Comparison of ENCODE assay signal across 13 mouse cellular contexts in the genomic region with DNA sequence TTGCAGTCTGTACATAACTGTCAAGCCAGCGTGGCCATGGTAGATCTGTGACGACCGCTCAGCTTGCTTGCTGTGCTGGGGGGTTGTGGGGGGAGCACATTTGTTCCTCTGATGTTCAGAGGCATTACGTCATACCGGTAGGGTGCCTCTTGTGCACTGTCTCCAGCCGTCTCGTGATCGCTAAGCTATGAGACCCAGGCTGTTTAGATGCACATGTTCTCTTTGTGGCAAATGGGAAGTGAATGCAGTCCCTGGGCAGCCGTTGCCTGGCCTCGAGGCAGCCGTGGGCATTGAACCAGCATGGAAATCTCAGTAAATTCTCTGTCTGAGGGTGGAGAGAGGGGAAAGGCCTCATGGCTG. TPM values are rescaled to one million over a fixed set of nuclear protein-coding genes. Genes with fewer than 3 reads are reported as not detected.
DNase-seq lines count a peak whose midpoint lies in the region; ATAC-seq lines count a peak whose summit lies in the region.
"Had no signal": no experiment of that assay in that cellular context is flagged by ENCODE, and none has a peak within 500 bp of the region (broad histone marks: within the 10 kb centered on the region; RNA-seq: fewer than 3 reads in every experiment).

No protein-coding gene starts in this region.

- no peaks in the 10 kb centered on the region for H3K9me3 ChIP-seq in heart, embryonic 12.5 days (replicated peaks)
- no peaks in the 10 kb centered on the region for H3K9me3 ChIP-seq in neural tube, embryonic 13.5 days
- no peaks in the 10 kb centered on the region for H3K9me3 ChIP-seq in neural tube, embryonic 15.5 days (replicated peaks)
- H3K9me3 ChIP-seq: lung, embryonic 15.5 days had no signal

- H3K9ac ChIP-seq in heart, embryonic 12.5 days = peak overlapping the region; percentile 22; the same call in 1 of the 2 replicates
- H3K9ac ChIP-seq in neural tube, embryonic 13.5 days = 0 out of 2 replicates have a peak overlapping the region, but pooled peaks have one; percentile 22
- no peak overlapping the region for H3K9ac ChIP-seq in neural tube, embryonic 15.5 days (replicated peaks)
- H3K9ac ChIP-seq: lung, embryonic 15.5 days had no signal

- peaks cover 62% of the 10 kb centered on the region for H3K4me1 ChIP-seq in heart, embryonic 12.5 days (replicated peaks)
- H3K4me1 ChIP-seq in neural tube, embryonic 13.5 days (replicated peaks) = peaks cover 65% of the 10 kb centered on the region
- peaks cover 31% of the 10 kb centered on the region for H3K4me1 ChIP-seq in neural tube, embryonic 15.5 days

- no peak for DNase-seq in heart, adult 9 months (ENCODE audit: low spot score in 2 of 2)
- DNase-seq in thymus, postnatal 14 days = peak; percentile 73
- no peak for DNase-seq in cerebellum, postnatal 25 days
- DNase-seq in frontal cortex, postnatal 14 days (ENCODE audit: low spot score in 2 of 2) = no peak
- DNase-seq: adrenal gland, adult 2 months; cerebellum, postnatal 36 days; kidney, adult 18-20 months had no signal

- no peak overlapping the region for H3K4me3 ChIP-seq in heart, embryonic 12.5 days
- H3K4me3 ChIP-seq in neural tube, embryonic 13.5 days = no peak overlapping the region
- H3K4me3 ChIP-seq in neural tube, embryonic 15.5 days (replicated peaks) = no peak overlapping the region
- H3K4me3 ChIP-seq: left cerebral cortex, adult 2 months; lung, embryonic 15.5 days had no signal

- no peaks in the 10 kb centered on the region for H3K27me3 ChIP-seq in heart, embryonic 12.5 days (replicated peaks)
- H3K27me3 ChIP-seq in neural tube, embryonic 13.5 days = no peaks in the 10 kb centered on the region
- H3K27me3 ChIP-seq in neural tube, embryonic 15.5 days (replicated peaks) = no peaks in the 10 kb centered on the region
- H3K27me3 ChIP-seq: lung, embryonic 15.5 days had no signal

- H3K27ac ChIP-seq in heart, embryonic 12.5 days (ENCODE audit: poor library complexity, severe bottlenecking) = peak overlapping the region; percentile 37; the same call in 1 of the 2 replicates
- peak overlapping the region; percentile 50 for H3K27ac ChIP-seq in neural tube, embryonic 13.5 days (replicated peaks)
- no peak overlapping the region for H3K27ac ChIP-seq in neural tube, embryonic 15.5 days (replicated peaks)
- H3K27ac ChIP-seq: left cerebral cortex, adult 2 months; lung, embryonic 15.5 days had no signal

- peaks cover 40% of the 10 kb centered on the region for H3K36me3 ChIP-seq in heart, embryonic 12.5 days
- peaks cover 21% of the 10 kb centered on the region for H3K36me3 ChIP-seq in neural tube, embryonic 13.5 days
- no peaks in the 10 kb centered on the region for H3K36me3 ChIP-seq in neural tube, embryonic 15.5 days

- peak overlapping the region; percentile 30 for H3K4me2 ChIP-seq in heart, embryonic 12.5 days
- no peak overlapping the region for H3K4me2 ChIP-seq in neural tube, embryonic 13.5 days
- H3K4me2 ChIP-seq in neural tube, embryonic 15.5 days = no peak overlapping the region
- H3K4me2 ChIP-seq: lung, embryonic 15.5 days had no signal

- WGBS in heart, embryonic 12.5 days = 48% methylated on average over 11 of the region's 11 CpGs
- 33% methylated on average over 11 of the region's 11 CpGs for WGBS in neural tube, embryonic 13.5 days
- 34% methylated on average over 11 of the region's 11 CpGs for WGBS in neural tube, embryonic 15.5 days

- no peak for ATAC-seq in heart, embryonic 12.5 days (ENCODE audit: insufficient number of reproducible peaks, low FRiP score)
- 0 out of 2 replicates have a peak, but pooled peaks have one; percentile 45 for ATAC-seq in neural tube, embryonic 13.5 days (ENCODE audit: low read depth)
- no peak for ATAC-seq in neural tube, embryonic 15.5 days (ENCODE audit: low FRiP score)
- ATAC-seq in inflammation-experienced regulatory T-cells, adult 6 months = peak; percentile 50

RNA-seq across cellular contexts. Expression of a gene that starts 27.7 kb away (rescaled TPM):
- polyA plus RNA-seq in heart, embryonic 12.5 days (2016; fragmentation: Nextera tagmentation; extraction: Ambion mirVana) = 21.6 and 23.3 TPM in 2 replicates
- 14.6 and 14.8 TPM in 2 replicates for polyA plus RNA-seq in neural tube, embryonic 13.5 days (2015; fragmentation: Nextera tagmentation; extraction: Ambion mirVana)
- polyA plus RNA-seq in neural tube, embryonic 15.5 days (2015; fragmentation: Nextera tagmentation; extraction: Ambion mirVana) = 10.1 and 11.8 TPM in 2 replicates
- 10 to 100 TPM in 2 of 3 experiments, 1 to 10 TPM in 1; 8.8 to 16.6 (median 14.3) TPM for polyA plus RNA-seq in inflammation-experienced regulatory T-cells, adult 6 months (2017; shearing (Covaris generic))

Comparison
In these comparisons a context has a peak if more than half of its experiments do, and no peak if none do; other contexts are left out.
1. ATAC-seq: peak in neural tube, embryonic 13.5 days (single experiment) and inflammation-experienced regulatory T-cells, adult 6 months (single experiment); none in heart, embryonic 12.5 days (single experiment) and neural tube, embryonic 15.5 days (single experiment).